Mouse (Mus musculus): ENCODE measurements around the gene Paxip1. TPM values are rescaled to one million over a fixed set of nuclear protein-coding genes. Genes with fewer than 3 reads are reported as not detected.

The Paxip1 gene
- polyA plus RNA-seq, 1 experiment = 13.8 TPM

DNA sequence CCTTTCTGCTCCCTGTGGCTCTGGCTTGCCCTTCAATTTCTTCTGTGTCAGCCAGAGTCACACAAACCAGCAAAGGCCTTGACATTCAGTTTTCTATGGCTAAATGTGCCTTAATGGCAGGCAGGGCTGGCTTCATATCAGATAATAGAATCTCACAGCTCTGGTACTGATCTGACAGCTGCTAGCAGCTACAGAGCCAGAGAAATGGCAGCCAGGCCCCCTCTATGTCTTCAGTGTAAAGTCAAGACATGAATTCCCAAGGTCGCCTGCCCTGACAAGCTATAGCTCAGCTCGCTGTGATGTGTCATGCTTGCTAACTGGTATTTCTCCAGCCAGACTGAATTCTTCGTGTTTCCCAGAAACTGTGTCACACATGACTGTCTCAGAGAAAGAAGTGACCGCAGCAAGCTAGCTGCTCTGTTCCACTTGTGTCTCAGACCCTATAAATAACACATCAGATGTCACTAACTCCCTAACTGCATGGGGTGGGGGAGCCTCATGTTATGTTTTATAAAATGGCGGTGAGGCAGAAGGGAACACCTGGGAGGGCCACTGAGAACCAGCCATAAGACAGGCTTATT, 59.1 kb downstream of the Paxip1 start:
- DNase-seq (ENCODE audit: low read depth, low spot score) = no peak
- 76% methylated on average over 5 of the region's 5 CpGs for WGBS

DNA sequence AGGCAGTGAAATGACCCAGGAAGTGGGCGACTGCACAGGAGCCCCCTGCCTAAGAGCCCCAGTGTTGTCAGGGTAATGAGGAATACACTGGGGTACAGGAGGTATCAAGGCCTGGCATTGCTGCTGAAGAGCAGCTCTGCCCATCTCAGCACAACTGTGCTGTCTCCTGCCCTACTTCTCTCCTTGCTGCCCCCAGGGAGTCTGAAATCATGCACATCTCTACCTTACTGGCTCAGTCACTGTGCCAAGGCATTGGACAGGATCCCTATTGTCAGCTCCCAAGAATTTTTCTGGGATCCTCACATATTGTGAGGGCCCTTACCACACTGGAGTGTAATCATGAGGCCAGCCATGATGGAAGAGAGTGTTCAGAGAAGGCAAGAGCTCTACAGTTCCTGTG, 60.1 kb downstream of the Paxip1 start:
- WGBS = 57% methylated on average over 1 of the region's 1 CpGs
- DNase-seq (ENCODE audit: low read depth, low spot score) = no peak

DNA sequence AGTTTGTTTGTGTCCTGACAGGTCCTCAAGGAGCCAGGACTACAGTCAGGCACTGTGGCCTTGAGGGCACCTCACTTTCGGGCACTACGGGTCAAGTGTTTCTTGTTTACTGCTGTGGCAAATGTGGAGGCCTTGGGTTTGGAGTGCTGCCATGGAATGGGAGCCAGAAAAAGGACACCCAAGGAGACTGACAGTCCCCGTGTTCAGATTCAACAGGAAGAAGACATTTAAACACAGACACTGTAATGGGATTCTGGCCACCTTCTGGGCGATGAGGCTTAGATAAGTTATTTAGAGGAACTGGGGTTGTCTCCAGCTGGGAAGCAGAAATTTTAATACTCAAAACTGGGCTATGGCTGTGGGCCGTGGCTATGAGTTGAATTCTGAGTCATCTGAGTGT, 60.8 kb downstream of the Paxip1 start:
- no peak for DNase-seq (ENCODE audit: low read depth, low spot score)
- 53% methylated on average over 5 of the region's 5 CpGs for WGBS

DNA sequence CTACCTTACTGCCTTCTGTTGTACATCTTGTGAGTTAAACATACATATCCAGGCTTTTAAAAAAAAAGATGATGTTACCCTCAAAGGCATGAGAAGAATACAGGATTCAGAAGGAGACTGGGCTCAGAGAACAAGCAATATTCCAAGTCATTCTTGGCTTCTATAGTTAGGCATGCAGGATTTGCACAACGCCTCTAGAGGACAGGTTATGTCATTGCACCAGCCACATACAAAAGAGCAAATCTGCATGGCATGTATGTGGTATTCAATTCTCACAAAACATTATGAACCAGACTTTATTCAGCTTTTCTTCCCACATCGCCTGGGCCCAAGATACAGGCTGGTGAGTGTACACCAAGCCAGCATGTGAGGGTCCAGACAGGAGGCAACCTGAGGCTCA, 67.0 kb downstream of the Paxip1 start:
- DNase-seq (ENCODE audit: low read depth, low spot score) = no peak
- WGBS = 23% methylated on average over 2 of the region's 2 CpGs

DNA sequence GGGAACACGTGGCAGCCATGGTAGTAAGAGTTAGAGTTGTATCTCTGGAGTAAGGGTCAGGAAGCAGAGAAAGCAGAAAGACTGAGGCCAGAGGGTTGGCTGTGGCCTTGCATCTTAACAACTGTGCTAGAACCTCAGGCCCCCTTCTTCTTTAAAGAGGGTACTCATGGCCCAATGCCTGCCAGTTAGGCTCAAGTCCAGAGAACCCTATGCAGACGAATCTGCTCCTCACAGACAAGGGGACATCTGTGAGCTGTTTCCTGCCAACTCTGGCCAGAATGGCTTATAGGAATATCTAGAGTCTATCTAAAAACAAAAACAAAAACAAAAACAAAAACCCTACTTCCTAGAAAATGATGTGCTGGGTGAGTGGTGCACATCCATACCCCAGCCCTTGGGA, 72.2 kb downstream of the Paxip1 start:
- no peak for DNase-seq (ENCODE audit: low read depth, low spot score)
- 51% methylated on average over 2 of the region's 2 CpGs for WGBS

DNA sequence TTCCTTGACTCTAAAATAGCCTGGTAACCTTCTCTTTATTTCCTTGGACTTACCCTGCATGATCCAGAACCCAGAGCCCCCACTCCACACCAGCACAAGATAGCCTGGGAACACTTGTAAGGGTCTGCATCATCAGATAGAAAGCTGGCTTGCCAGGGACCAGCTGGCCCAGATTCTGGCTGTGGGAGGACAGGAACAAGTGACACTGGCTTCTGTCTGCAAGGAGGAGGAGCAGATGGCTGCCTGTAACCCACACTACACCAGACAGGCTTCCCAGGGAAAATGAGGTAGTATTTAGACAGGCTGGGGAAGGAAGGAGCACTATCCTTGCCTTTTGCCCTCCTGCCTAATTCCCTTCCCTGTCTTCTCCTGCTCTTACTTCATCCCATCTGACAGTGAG, 74.2 kb downstream of the Paxip1 start:
- no peak for DNase-seq (ENCODE audit: low read depth, low spot score)

DNA sequence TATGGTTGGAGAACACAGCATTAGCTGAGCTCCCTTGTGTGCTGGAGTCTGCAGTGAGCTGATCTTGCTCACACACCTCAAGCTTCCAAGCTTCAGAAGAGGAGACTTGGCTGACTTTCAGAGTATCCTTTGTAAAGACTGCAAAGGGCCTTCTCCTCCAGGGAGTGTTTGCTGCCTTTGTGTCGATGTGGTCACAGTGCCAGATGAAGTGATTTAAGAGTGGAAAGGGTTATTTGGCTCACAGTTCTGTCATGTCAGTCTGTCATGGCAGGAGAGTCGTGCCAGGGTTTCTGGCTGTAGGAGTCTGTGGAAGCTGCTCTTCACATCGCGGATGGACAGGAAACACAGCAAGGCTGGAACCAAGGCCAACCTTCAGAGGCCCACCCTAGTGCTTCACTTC, 75.5 kb downstream of the Paxip1 start:
- no peak for DNase-seq (ENCODE audit: low read depth, low spot score)
- 81% methylated on average over 4 of the region's 4 CpGs for WGBS

DNA sequence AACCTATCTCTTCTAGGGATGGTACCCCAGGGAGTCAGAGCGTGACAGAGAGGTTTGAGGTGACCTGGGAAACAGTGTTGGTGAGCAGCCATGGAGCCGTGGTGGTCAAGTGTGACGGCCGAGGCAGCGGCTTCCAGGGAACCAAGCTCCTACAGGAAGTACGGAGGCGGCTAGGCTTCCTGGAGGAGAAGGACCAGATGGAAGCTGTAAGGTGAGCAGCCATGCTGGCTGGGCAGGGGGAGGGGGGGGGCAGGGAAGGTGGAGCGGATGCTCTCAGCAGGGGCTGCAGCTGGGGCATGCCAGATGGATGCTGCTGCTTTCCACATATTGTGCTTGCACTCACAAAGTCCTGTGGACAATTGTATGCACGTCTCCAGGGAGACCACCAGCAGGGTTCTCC, 77.1 kb downstream of the Paxip1 start:
- WGBS = 71% methylated on average over 9 of the region's 9 CpGs
- DNase-seq (ENCODE audit: low read depth, low spot score) = no peak

DNA sequence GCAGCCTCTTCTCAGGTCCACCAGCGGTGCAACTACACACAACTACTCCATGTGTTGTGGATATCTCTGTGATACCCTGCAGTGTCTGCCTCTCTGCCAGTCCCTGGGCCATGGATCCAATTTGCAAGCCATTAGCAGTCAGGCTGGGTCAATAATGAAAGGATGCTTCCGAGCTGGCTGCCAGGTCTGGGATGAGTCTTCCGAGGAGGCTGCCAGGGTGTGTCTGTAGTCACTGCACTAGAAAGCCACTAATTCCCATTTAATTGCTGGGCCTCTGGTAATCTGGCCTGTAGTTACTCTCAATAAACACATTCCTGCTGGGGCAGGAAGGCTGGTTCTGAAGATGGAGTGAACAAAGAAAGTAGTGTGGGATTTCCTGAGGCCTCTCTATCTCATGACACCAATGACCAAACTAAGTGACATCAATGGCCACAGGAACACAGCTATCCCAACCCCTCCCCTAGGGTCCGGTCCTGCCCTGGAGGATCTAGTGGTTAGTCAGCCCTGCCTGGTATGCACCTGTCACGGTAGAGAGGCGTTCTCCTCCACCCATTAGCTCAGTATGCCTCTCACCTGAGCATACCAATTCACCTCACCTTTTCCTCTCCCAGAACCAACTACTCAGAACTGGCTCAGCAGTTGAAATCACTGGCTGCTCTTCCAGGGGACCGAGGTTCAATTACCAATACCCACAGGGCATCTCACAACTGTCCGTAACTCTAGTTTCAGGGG, 79.9 kb downstream of the Paxip1 start:
- 51% methylated on average over 8 of the region's 8 CpGs for WGBS
- DNase-seq (ENCODE audit: low read depth, low spot score) = no peak

DNA sequence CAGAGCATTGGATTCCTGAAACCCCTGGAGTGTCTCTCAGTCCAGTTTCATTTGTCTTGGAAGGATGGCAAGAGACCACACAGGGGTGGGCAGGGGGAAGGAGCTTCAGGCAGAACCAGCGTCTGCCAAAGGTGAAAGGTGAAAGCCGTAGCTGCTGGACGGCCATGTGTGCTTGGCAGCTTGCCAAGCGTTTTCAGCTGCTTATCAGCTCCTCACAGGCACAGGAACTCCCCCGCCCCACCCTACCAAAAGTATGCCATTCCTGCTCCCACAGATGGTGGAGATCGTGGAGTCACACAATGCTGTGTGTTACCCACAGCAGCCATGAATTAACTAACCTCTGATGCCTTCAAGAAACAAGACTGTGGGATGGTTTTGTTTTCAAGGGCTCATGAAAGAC, 83.3 kb downstream of the Paxip1 start:
- 8% methylated on average over 6 of the region's 6 CpGs for WGBS
- no peak for DNase-seq (ENCODE audit: low read depth, low spot score)

DNA sequence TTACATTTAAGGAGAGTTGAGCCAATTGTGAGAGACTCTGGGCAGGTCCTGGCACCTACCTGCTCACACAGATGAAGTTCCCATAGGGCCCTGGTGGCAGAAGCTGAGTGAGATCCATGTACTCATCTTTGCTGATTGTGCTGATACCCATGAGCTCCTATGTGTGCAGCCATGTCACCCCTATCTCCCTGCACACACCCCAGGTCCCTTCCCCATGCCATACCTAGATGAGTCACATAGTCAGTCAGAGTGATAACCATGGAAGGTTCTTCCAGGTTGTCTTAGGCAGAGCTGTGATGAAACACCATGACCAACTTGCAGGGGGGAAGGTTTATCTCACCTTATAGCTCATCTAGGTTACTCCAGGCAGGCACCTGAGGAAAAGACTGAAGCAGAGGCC, 84.2 kb downstream of the Paxip1 start:
- DNase-seq (ENCODE audit: low read depth, low spot score) = no peak

DNA sequence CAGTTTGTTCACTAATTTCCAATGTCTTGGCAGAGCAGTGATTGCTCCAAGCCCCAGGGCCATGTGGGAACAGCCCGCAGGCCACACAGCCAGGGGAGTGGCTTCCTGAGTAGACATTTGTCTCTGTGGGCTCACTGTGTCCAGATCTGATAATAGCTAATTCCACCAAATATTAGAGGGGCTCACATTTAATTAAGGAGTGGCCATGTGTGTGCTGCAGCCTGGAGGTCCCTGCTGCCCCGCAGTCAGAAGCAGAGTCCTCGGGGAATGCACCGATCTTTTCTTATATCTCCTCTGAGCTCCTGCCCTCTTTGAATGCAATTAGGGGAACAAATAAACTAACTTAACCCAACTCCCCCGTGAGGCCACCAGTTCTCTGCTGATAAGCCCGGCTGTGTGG, 84.9 kb downstream of the Paxip1 start:
- DNase-seq (ENCODE audit: low read depth, low spot score) = no peak
- WGBS = 29% methylated on average over 6 of the region's 6 CpGs

DNA sequence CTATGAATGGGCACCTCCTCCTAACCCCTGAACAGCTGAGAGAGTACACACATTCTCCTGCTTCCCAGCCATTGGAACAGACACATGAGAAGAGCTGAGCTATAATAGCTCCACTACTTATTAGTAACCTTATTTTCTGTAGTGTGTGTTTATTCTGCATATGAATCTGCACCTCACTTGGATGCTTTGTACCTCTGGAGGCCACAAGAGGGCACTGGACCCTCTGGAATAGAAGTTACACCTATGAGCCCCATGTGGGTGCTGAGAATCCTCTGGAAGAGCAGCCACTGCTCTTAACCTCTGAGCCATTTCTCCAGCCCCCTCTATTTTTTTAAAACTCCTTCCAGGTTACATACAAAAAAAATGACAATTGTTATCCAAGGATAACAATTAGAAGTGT, 86.5 kb downstream of the Paxip1 start:
- DNase-seq (ENCODE audit: low read depth, low spot score) = no peak

DNA sequence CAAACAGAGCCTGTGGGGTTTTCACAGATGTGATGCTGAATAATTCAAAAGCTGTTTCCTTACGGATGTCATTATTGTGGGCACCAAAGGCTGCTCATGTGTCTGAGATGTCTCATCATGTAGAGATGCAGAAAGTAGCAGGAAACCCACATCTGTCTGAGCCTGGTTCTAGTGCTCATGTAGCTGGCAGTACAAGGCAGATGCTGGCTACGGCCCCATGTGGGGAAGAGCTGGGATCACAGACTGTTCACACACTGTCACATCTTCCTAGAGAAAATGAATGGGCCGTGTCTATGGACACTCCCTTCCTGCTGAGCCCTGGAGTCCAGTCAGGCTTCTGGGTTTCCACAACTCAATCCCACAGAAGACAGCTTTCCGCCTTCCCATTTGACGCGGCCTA, 89.0 kb downstream of the Paxip1 start:
- WGBS = 80% methylated on average over 6 of the region's 6 CpGs

More for the DNA sequence above, 89.0 kb downstream of the Paxip1 start:
- no peak for DNase-seq (ENCODE audit: low read depth, low spot score)

Other genes with a start within 250 kb of the Paxip1 start
- gene Htr5a, start 50.5 kb upstream of the Paxip1 start, polyA plus RNA-seq (2012; rRNA removed) = 0.01 and 0.03 TPM in 2 replicates